ENCODE assay signal across 8 mouse cellular contexts in genomic region chr1:64791826-64792225, GRCm38 (mm10). TPM values are rescaled to one million over a fixed set of nuclear protein-coding genes. Genes with fewer than 3 reads are reported as not detected.
DNase-seq lines count a peak whose midpoint lies in the region; ATAC-seq lines count a peak whose summit lies in the region.
"Had no signal": no experiment of that assay in that cellular context is flagged by ENCODE, and none has a peak within 500 bp of the region (broad histone marks: within the 10 kb centered on the region; RNA-seq: fewer than 3 reads in every experiment).

No protein-coding gene starts in this region.

- H3K27me3 ChIP-seq in hindbrain, embryonic 14.5 days (ENCODE audit: control insufficient read depth, insufficient read depth, low read length) = no peaks in the 10 kb centered on the region
- H3K27me3 ChIP-seq in stomach, embryonic 15.5 days (replicated peaks) = no peaks in the 10 kb centered on the region
- H3K27me3 ChIP-seq: midbrain, embryonic 12.5 days had no signal

- no peak overlapping the region for H3K4me2 ChIP-seq in hindbrain, embryonic 14.5 days (replicated peaks)
- H3K4me2 ChIP-seq in stomach, embryonic 15.5 days = no peak overlapping the region
- H3K4me2 ChIP-seq: midbrain, embryonic 12.5 days had no signal

- no peak overlapping the region for H3K9ac ChIP-seq in hindbrain, embryonic 14.5 days
- no peak overlapping the region for H3K9ac ChIP-seq in stomach, embryonic 15.5 days
- H3K9ac ChIP-seq: midbrain, embryonic 12.5 days had no signal

- H3K4me1 ChIP-seq in hindbrain, embryonic 14.5 days (replicated peaks; ENCODE audit: control insufficient read depth, insufficient read depth, low read length) = peaks cover 15% of the 10 kb centered on the region
- peaks cover 19% of the 10 kb centered on the region; the same call in 1 of the 2 replicates for H3K4me1 ChIP-seq in stomach, embryonic 15.5 days

- DNase-seq in 3T3-L1 (ENCODE audit: low read depth, low spot score) (peak; percentile 19), adipocyte (ENCODE audit: low spot score) (peak; percentile 87)
- peak; percentile 76 for DNase-seq in gastrocnemius, adult 18-20 months (ENCODE audit: low spot score)
- DNase-seq in hindbrain, embryonic 14.5 days (ENCODE audit: low spot score) = no peak
- peak; percentile 81 to 84 for DNase-seq in left cerebral cortex, adult 9 months (ENCODE audit: low spot score in 2 of 2)

- H3K9me3 ChIP-seq in hindbrain, embryonic 14.5 days (ENCODE audit: control insufficient read depth, low read length) = no peaks in the 10 kb centered on the region
- H3K9me3 ChIP-seq in stomach, embryonic 15.5 days = no peaks in the 10 kb centered on the region
- H3K9me3 ChIP-seq: midbrain, embryonic 12.5 days had no signal

- WGBS in hindbrain, embryonic 14.5 days = 32% methylated on average over 6 of the region's 6 CpGs
- WGBS in stomach, embryonic 15.5 days = 20% methylated on average over 6 of the region's 6 CpGs

- ATAC-seq in hindbrain, embryonic 14.5 days (ENCODE audit: low FRiP score) = peak; percentile 52; the same call in 1 of the 2 replicates
- no peak for ATAC-seq in stomach, embryonic 15.5 days (ENCODE audit: insufficient read depth, low FRiP score, low read depth)
- no peak for ATAC-seq in monocyte, adult 5-6 weeks (replicated peaks; ENCODE audit: insufficient number of reproducible peaks, low FRiP score, low TSS enrichment, poor library complexity, severe bottlenecking)

- peak overlapping the region; percentile 63; the same call in 1 of the 2 replicates for H3K27ac ChIP-seq in hindbrain, embryonic 14.5 days
- peak overlapping the region; percentile 75 for H3K27ac ChIP-seq in stomach, embryonic 15.5 days
- H3K27ac ChIP-seq: midbrain, embryonic 12.5 days had no signal

- no peak overlapping the region for H3K4me3 ChIP-seq in hindbrain, embryonic 14.5 days (replicated peaks; ENCODE audit: low read length)
- no peak overlapping the region for H3K4me3 ChIP-seq in stomach, embryonic 15.5 days (replicated peaks)
- H3K4me3 ChIP-seq: midbrain, embryonic 12.5 days had no signal

- H3K36me3 ChIP-seq in hindbrain, embryonic 14.5 days (replicated peaks; ENCODE audit: control insufficient read depth, insufficient read depth) = no peaks in the 10 kb centered on the region
- no peaks in the 10 kb centered on the region for H3K36me3 ChIP-seq in stomach, embryonic 15.5 days

RNA-seq across cellular contexts. Expression of gene Fzd5, which starts 54.3 kb away (rescaled TPM):
- total RNA-seq in gastrocnemius, adult 18-20 months (2021) = 1 to 10 TPM; 1.8 to 2.2 TPM
- polyA plus RNA-seq in hindbrain, embryonic 14.5 days (2014; fragmentation: Nextera tagmentation; extraction: Ambion mirVana) = 0.23 and 0.29 TPM in 2 replicates
- polyA plus RNA-seq in stomach, embryonic 15.5 days (2015; fragmentation: Nextera tagmentation; extraction: Ambion mirVana) = 7.3 and 9.2 TPM in 2 replicates
- 4.8 to 20.0 TPM (median 6.9 TPM) in 3 replicates for total RNA-seq in monocyte, adult 5-6 weeks (2017)
